27 mouse cellular contexts compared by ENCODE assay signal in the genomic region with DNA sequence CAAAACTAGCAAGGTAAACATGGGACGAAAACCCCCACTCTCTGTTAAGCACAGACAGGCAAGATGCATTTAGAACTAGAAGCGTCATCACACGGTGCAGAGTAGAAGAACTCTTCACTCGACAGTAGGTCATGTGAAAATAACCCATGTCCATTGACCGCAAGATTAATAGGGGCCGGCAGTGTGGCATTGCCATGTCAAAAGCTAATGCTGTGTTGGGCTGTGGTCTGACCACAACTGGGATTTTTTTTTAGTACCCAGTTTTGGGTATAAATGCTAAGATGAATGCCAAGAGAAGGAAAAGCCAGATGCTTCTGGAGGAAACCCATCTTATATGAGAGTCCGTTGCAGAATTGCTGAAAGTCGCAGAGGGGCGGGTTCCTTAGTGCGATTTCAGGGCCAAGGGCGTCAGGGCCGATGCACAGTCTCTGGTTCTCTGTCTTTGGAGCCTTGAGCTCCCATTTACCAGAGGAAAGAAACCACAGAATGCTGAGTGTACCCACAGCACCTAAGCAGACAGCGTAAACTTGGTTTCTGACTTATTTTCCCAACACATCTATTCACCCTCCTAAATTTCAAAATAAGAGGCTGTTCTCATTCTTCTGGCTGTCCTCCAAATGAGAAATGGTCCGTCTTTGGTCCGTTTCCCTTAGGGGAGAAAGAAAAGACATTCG. TPM values are rescaled to one million over a fixed set of nuclear protein-coding genes. Genes with fewer than 3 reads are reported as not detected.
DNase-seq lines count a peak whose midpoint lies in the region; ATAC-seq and TF ChIP-seq lines count a peak whose summit lies in the region.
"Had no signal": no experiment of that assay in that cellular context is flagged by ENCODE, and none has a peak within 500 bp of the region (broad histone marks: within the 10 kb centered on the region; RNA-seq: fewer than 3 reads in every experiment).

No protein-coding gene starts in this region.

- 75% methylated on average over 16 of the region's 16 CpGs for WGBS in heart, embryonic 13.5 days
- 93% methylated on average over 16 of the region's 16 CpGs for WGBS in midbrain, postnatal 0 days
- 93% methylated on average over 16 of the region's 16 CpGs for WGBS in limb, embryonic 10.5 days

- TF ChIP-seq CTCF in midbrain, postnatal 0 days (IDR thresholded peaks at IDR 0.05), result no peak

- no peak overlapping the region for H3K4me2 ChIP-seq in heart, embryonic 13.5 days
- H3K4me2 ChIP-seq in midbrain, postnatal 0 days (ENCODE audit: low read depth, low read length, poor library complexity, severe bottlenecking), result no peak overlapping the region
- H3K4me2 ChIP-seq: embryonic facial prominence, embryonic 12.5 days; forebrain, embryonic 15.5 days; hindbrain, embryonic 13.5 days; intestine, embryonic 15.5 days; limb, embryonic 12.5 days; liver, embryonic 13.5 days; lung, embryonic 15.5 days had no signal

- H3K4me1 ChIP-seq in heart, embryonic 13.5 days, result peaks cover 89% of the 10 kb centered on the region
- no peaks in the 10 kb centered on the region for H3K4me1 ChIP-seq in midbrain, postnatal 0 days (ENCODE audit: insufficient read depth, low read length)
- H3K4me1 ChIP-seq in limb, embryonic 10.5 days, result peaks cover 18% of the 10 kb centered on the region
- H3K4me1 ChIP-seq: intestine, embryonic 15.5 days had no signal

- 0 out of 2 replicates have a peak overlapping the region, but pooled peaks have one; percentile 32 for H3K27ac ChIP-seq in heart, embryonic 13.5 days (replicated peaks)
- H3K27ac ChIP-seq in midbrain, postnatal 0 days (ENCODE audit: low read depth, low read length), result no peak overlapping the region
- H3K27ac ChIP-seq in limb, embryonic 10.5 days, result no peak overlapping the region
- H3K27ac ChIP-seq: embryonic facial prominence, embryonic 12.5 days; forebrain, embryonic 15.5 days; hindbrain, embryonic 13.5 days; intestine, embryonic 15.5 days; limb, embryonic 12.5 days; liver, embryonic 13.5 days; lung, embryonic 15.5 days; macrophage had no signal

- H3K36me3 ChIP-seq in heart, embryonic 13.5 days, result peaks cover 17% of the 10 kb centered on the region
- H3K36me3 ChIP-seq in midbrain, postnatal 0 days (ENCODE audit: insufficient read depth, low read length), result no peaks in the 10 kb centered on the region
- no peaks in the 10 kb centered on the region for H3K36me3 ChIP-seq in limb, embryonic 10.5 days
- H3K36me3 ChIP-seq: embryonic facial prominence, embryonic 12.5 days; forebrain, embryonic 15.5 days; hindbrain, embryonic 13.5 days; intestine, embryonic 15.5 days; liver, embryonic 13.5 days; lung, embryonic 15.5 days had no signal

- no peaks in the 10 kb centered on the region for H3K27me3 ChIP-seq in heart, embryonic 13.5 days (replicated peaks)
- H3K27me3 ChIP-seq in midbrain, postnatal 0 days (ENCODE audit: insufficient read depth, low read length), result no peaks in the 10 kb centered on the region
- H3K27me3 ChIP-seq in limb, embryonic 10.5 days (ENCODE audit: low read depth, poor library complexity, severe bottlenecking), result no peaks in the 10 kb centered on the region
- H3K27me3 ChIP-seq: embryonic facial prominence, embryonic 12.5 days; forebrain, embryonic 15.5 days; hindbrain, embryonic 13.5 days; intestine, embryonic 15.5 days; limb, embryonic 12.5 days; liver, embryonic 13.5 days; lung, embryonic 15.5 days; Patski had no signal

- H3K9me3 ChIP-seq in heart, embryonic 13.5 days, result no peaks in the 10 kb centered on the region
- H3K9me3 ChIP-seq in midbrain, postnatal 0 days (ENCODE audit: low read length), result no peaks in the 10 kb centered on the region
- no peaks in the 10 kb centered on the region for H3K9me3 ChIP-seq in limb, embryonic 10.5 days (replicated peaks)
- H3K9me3 ChIP-seq: embryonic facial prominence, embryonic 12.5 days; forebrain, embryonic 15.5 days; hindbrain, embryonic 13.5 days; intestine, embryonic 15.5 days; limb, embryonic 12.5 days; liver, embryonic 13.5 days; lung, embryonic 15.5 days had no signal

- no peak overlapping the region for H3K9ac ChIP-seq in heart, embryonic 13.5 days
- H3K9ac ChIP-seq in midbrain, postnatal 0 days (replicated peaks; ENCODE audit: low read length, poor library complexity, severe bottlenecking), result no peak overlapping the region
- H3K9ac ChIP-seq: embryonic facial prominence, embryonic 12.5 days; forebrain, embryonic 15.5 days; hindbrain, embryonic 13.5 days; intestine, embryonic 15.5 days; limb, embryonic 12.5 days; liver, embryonic 13.5 days; lung, embryonic 15.5 days had no signal

- no peak for DNase-seq in heart, postnatal 4 days
- DNase-seq in 3134 (ENCODE audit: extremely low read depth, insufficient read length, low spot score), result peak; percentile 10
- DNase-seq in cerebellum, adult 9-10 months, result no peak
- DNase-seq in midbrain, postnatal 0 days (ENCODE audit: low spot score), result no peak
- no peak for DNase-seq in limb, embryonic 10.5 days (ENCODE audit: low spot score)
- DNase-seq: adrenal gland, postnatal 36 days; cerebellum, adult 8-10 months; kidney, adult 9 months; kidney, postnatal 25 days; midbrain, embryonic 14.5 days; right cerebral cortex, postnatal 14 days; thymus, postnatal 25 days had no signal

- H3K4me3 ChIP-seq in heart, embryonic 13.5 days, result no peak overlapping the region
- H3K4me3 ChIP-seq in midbrain, postnatal 0 days (ENCODE audit: low read depth, low read length), result no peak overlapping the region
- no peak overlapping the region for H3K4me3 ChIP-seq in limb, embryonic 10.5 days
- H3K4me3 ChIP-seq: embryonic facial prominence, embryonic 12.5 days; forebrain, embryonic 15.5 days; hindbrain, embryonic 13.5 days; intestine, embryonic 15.5 days; limb, embryonic 12.5 days; liver, embryonic 13.5 days; lung, embryonic 15.5 days had no signal

- ATAC-seq in heart, embryonic 13.5 days (ENCODE audit: extremely low read depth, insufficient number of reproducible peaks, low FRiP score, low TSS enrichment), result no peak
- ATAC-seq in activated CD4-positive, CD25-positive, alpha-beta regulatory T cell, adult 4 months, result peak; percentile 34
- peak; percentile 51 to 54 for ATAC-seq in hematopoietic stem cell, adult 5-6 weeks (replicated peaks in 1 of 2; ENCODE audit: insufficient read depth in 1 of 2, low FRiP score in 2 of 2, low TSS enrichment in 1 of 2, low read depth in 1 of 2, poor library complexity in 2 of 2, severe bottlenecking in 2 of 2)
- no peak for ATAC-seq in midbrain, postnatal 0 days (ENCODE audit: low FRiP score)
- ATAC-seq: forebrain, embryonic 15.5 days; intestine, embryonic 15.5 days had no signal

RNA-seq across cellular contexts. Expression of a gene that starts 53.2 kb away (rescaled TPM):
- 0.48 and 0.55 TPM in 2 replicates for polyA plus RNA-seq in heart, embryonic 13.5 days (2015; fragmentation: Nextera tagmentation; extraction: Ambion mirVana)
- not detected for total RNA-seq in heart, postnatal 4 days (2021)
- not detected for polyA plus RNA-seq in activated CD4-positive, CD25-positive, alpha-beta regulatory T cell, adult 4 months (2017; shearing (Covaris generic))
- total RNA-seq in hematopoietic stem cell, adult 5-6 weeks (2017), result not detected in 2 replicates
- 8.4 and 13.5 TPM in 2 replicates for total RNA-seq in midbrain, postnatal 0 days (2014; rRNA removed)
- 13.7 and 16.2 TPM in 2 replicates for polyA plus RNA-seq in midbrain, postnatal 0 days (2015; fragmentation: Nextera tagmentation; extraction: Ambion mirVana)
- polyA plus RNA-seq in limb, embryonic 10.5 days (2016; fragmentation: Nextera tagmentation; extraction: Ambion mirVana), result 2.8 and 11.0 TPM in 2 replicates
- total RNA-seq: adrenal gland, postnatal 36 days; neutrophil, adult 5-6 weeks had no signal
- polyA plus RNA-seq: C2C12; macrophage; spleen, adult 2 months had no signal

RNA-seq across cellular contexts. Expression of a gene that starts 58.5 kb away (rescaled TPM):
- polyA plus RNA-seq in heart, embryonic 13.5 days (2015; fragmentation: Nextera tagmentation; extraction: Ambion mirVana), result 31.1 and 32.3 TPM in 2 replicates
- 100 to 1,000 TPM; 206 to 217 TPM for total RNA-seq in heart, postnatal 4 days (2021)
- 10 to 100 TPM in 1 of 2 experiments, 1 to 10 TPM in 1; 7.3 to 12.6 TPM for polyA plus RNA-seq in activated CD4-positive, CD25-positive, alpha-beta regulatory T cell, adult 4 months (2017; shearing (Covaris generic))
- total RNA-seq in hematopoietic stem cell, adult 5-6 weeks (2017), result 16.8 and 16.9 TPM in 2 replicates
- 45.9 and 51.7 TPM in 2 replicates for total RNA-seq in midbrain, postnatal 0 days (2014; rRNA removed)
- 29.9 and 35.7 TPM in 2 replicates for polyA plus RNA-seq in midbrain, postnatal 0 days (2015; fragmentation: Nextera tagmentation; extraction: Ambion mirVana)
- 6.7 and 21.3 TPM in 2 replicates for polyA plus RNA-seq in limb, embryonic 10.5 days (2016; fragmentation: Nextera tagmentation; extraction: Ambion mirVana)

Comparison
In these comparisons a context has a peak if more than half of its experiments do, and no peak if none do; other contexts are left out.
1. ATAC-seq: peak in activated CD4-positive, CD25-positive, alpha-beta regulatory T cell, adult 4 months (single experiment) and hematopoietic stem cell, adult 5-6 weeks (2 of 2); none in heart, embryonic 13.5 days (single experiment) and midbrain, postnatal 0 days (single experiment).